Mouse (Mus musculus) testis, adult 10 weeks (tissue): ENCODE measurements around the gene Sephs1. TPM values are rescaled to one million over a fixed set of nuclear protein-coding genes. Genes with fewer than 3 reads are reported as not detected.

Source experiments
- polyA plus RNA-seq: library from polyadenylated mRNA; stranded (reverse); fragments of 350-450 nt; fragmentation: Illumina TruSeq; extraction: RNeasy Lipid Tissue Mini Kit (QIAGEN cat#74804); gene quantifications from one replicate; pipeline ENCODE4 v1.2.3, GENCODE M21; 2014; ENCODE audit warnings: low read depth, low replicate concordance

Gene Sephs1
- 9.9 TPM for polyA plus RNA-seq

DNA sequence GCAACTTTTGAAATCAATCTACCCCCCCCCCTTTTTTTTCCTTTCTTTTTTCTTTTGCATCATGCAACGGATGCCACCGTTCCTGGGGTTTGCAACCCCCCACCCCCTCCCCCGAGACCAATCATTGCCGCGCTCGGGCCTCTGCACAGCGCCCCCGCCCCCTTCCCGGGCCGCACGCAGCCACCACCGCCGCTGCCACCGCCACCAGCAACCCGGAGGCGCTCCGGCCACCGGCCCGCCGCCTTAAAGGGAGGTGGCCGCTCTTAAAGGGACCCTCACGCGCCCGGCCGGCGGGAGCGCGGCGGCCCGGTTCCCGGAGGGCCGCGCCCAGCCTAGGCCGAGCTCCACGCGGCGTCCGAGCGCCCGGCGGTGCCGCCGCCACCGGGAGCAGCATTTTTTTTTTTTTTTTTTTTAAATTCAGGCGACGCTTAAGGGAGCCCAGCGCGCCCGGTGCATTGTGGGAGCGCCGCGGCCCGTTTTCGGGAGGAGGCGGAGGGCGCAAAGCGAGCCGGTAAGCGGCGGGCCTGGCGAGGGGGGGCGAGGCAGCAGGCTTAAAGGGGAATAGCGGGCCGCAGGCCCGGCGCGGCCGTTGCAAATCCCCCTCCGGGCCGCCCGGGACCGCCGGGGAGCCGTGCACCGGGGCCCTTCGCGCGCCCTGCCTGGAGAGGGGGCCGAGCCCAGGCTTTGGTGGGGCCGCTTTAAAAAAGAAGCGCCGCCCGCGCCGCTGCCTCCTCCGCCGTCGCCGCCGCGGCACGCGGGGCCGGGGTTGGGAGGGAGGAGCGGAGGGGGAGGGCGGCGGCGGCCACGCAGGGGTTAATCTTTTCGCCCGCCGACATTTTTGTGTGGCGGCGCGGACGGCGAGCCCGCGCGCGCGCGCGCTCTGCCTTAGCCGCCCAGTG is at the start of gene Sephs1:
Sephs1 (plus strand) TSS at position 215 of the 899 bp plus-strand sequence.

DNA sequence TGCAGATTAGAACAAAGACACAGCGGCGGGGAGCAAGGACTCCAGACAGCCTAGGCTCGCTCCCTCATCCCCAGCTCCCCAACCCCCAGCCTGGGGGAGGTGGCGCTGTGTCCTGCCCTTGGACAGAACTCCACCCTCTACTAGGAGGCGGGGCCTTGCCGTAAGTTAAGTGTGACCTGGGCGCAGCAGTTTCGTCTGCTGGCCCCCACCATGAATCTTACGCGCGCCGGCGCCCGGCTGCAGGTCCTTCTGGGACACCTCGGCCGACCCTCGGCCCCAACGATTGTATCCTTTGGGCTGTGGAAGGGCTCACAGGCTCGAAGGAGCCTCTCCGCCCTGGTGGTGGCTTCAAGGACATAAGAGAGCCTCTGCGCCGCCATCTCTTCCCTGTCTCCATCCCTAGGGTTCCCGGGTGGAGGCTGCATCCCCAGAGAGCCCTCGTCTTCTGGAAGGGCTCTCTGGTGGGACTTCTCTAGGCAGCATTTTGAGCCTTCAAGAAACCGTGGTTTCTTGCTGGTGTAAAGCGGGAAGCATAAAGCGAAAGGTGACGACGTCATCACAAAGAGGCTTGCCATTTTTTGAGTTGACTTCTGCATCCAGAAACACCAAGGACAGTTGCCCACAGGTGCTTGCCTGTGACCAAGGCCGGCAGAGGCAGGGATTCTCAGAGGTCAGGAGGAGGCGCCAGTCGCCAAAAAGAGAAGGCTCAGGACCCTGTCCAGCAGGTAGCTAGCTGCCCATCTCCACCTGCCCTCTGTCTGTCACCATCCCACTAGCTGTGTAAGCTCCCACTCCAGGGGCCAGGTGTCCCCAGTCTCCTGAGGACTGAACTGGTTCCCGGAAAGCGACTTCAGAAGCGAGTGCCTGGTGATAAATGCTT is 37.7 kb downstream of the Sephs1 start, which contains the start of gene Phyh:
Phyh (plus strand) TSS at position 160 of the 880 bp plus-strand sequence.

Other genes with a start within 250 kb of the Sephs1 start
- 46.7 TPM for gene Prpf18, start 229.5 kb upstream of the Sephs1 start, polyA plus RNA-seq
- 1.2 TPM for gene Bend7, start 163.7 kb upstream of the Sephs1 start, polyA plus RNA-seq
- gene Phyh, start 37.5 kb downstream of the Sephs1 start, polyA plus RNA-seq = 30.2 TPM
- gene Ucma, start 94.6 kb downstream of the Sephs1 start, polyA plus RNA-seq = not detected
- 2.6 TPM for gene Mcm10, start 131.2 kb downstream of the Sephs1 start, polyA plus RNA-seq
- gene Optn, start 182.5 kb downstream of the Sephs1 start, polyA plus RNA-seq = 88.9 TPM